Mouse (Mus musculus): ENCODE measurements around the gene Adgrb2. TPM values are rescaled to one million over a fixed set of nuclear protein-coding genes. Genes with fewer than 3 reads are reported as not detected.

The Adgrb2 gene
- total RNA-seq (2014; fragmentation: Nextera tagmentation) (1.2 TPM in 1 of 2 replicates, not detected in the other), total RNA-seq (2017) (not detected in 2 replicates)

DNA sequence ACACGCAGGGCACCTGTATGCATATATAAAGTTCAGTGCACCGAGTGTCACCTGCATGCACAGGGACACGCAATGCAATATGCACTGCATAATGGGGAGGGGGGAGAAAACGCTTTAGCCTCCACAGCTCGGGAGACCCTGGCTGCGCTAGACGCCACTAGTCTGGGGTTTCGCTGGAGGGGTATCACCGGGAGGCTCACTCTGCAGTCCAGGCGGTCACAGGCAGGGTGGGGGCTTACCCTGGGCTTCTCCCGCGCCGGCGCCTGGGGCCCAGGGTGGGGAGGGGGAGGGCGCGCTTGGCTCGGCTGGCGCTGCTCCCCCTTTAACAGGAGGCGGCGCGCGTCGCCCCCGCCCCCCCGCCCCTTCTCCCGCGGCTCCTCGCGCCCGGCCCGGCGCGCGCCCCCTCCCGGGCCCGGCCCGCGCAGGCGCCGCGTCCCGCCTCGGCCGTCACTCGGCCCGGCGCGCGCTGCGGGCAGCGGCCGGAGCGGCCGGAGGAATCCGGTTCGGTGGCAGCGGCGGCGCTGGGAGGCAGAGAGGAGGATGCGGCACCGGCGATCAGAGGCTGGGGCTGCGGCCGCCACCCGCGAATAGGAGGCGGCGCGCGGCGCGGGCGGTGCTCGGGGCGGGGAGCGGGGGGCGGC lies at the start of gene Adgrb2:
TSS of gene Adgrb2 (plus strand) at position 450 of the 641 bp plus-strand sequence.
- ATAC-seq (replicated peaks; ENCODE audit: low FRiP score, low TSS enrichment, poor library complexity, severe bottlenecking), result no peak

GRCm38 (mm10) chr4:129951359-129951821 lies 33.3 kb upstream of the Adgrb2 start:
- ATAC-seq (replicated peaks; ENCODE audit: low FRiP score, low TSS enrichment, poor library complexity, severe bottlenecking), result no peak

DNA sequence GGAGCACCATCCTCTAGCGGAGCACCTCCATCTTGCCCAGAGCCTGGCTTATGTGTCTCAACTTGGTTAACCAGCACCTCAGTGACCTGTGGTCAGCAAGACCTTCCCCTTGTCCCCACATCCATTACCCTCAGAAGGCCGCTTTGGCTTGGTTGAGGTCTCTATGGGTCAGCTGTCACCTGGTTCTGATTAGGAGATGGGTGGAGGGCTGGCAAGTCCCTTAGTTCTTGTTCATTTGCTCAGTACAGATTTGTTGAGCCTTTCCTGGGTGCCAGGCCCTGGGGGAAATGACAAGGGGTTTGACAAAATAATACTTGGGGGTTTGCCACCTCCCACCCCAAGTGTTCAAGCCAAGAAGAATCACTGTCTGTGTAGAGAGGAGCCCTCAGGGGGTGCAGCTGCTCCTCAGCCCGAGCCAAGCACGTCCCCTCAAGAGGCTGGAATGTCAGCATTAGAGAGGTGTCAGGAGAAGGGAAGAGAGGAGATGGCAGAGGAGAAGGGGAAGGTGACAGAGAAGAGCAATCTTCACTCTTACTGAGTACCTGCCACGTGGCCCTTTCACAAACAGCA lies 32.3 kb upstream of the Adgrb2 start:
- no peak for ATAC-seq (replicated peaks; ENCODE audit: low FRiP score, low TSS enrichment, poor library complexity, severe bottlenecking)

DNA sequence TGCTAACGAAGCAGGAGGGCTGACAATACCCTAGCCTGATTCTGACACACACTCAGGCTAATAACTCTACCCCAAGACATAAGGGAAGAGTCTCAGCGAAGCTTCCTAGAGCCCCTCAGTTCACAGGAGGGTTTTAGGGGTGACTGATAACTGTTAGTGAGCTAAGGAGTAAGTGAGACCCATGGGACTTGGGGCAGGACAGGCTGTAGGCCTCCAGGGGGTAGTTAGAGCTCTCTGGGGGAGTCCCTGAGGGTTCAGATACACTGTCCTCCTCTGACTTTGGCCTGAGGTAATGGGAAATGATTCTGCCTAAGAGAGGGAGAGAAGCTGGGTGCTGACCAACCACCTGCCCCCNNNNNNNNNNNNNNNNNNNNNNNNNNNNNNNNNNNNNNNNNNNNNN lies 30.1 kb upstream of the Adgrb2 start:
- no peak for ATAC-seq (replicated peaks; ENCODE audit: low FRiP score, low TSS enrichment, poor library complexity, severe bottlenecking)

- ATAC-seq (replicated peaks; ENCODE audit: low FRiP score, low TSS enrichment, poor library complexity, severe bottlenecking), result peak; percentile 64
Measured at GRCm38 (mm10) chr4:129960180-129960944, 24.3 kb upstream of the Adgrb2 start.

- ATAC-seq (replicated peaks; ENCODE audit: low FRiP score, low TSS enrichment, poor library complexity, severe bottlenecking), result no peak
Measured at GRCm38 (mm10) chr4:129965294-129965693, 19.4 kb upstream of the Adgrb2 start.

DNA sequence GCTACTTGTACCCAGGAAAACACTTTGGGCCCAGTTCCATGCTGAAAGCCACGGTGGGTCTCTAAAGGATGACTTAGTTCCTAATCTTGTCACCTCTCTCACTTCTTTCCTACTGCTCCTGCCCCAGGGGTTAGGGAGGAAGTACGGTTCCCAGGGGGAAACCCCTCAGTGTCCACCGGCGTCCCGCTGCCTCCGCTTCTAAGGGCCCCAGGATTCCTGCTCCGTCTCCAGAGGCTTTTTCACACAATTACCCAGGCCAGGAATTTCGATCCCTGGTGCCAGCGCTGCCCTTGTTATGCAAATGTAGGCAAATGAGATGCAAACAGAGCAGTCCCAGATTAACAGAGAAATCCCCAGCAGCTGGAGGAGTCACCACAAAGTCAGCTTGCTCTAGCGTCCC lies 18.5 kb upstream of the Adgrb2 start:
- ATAC-seq (replicated peaks; ENCODE audit: low FRiP score, low TSS enrichment, poor library complexity, severe bottlenecking), result no peak

DNA sequence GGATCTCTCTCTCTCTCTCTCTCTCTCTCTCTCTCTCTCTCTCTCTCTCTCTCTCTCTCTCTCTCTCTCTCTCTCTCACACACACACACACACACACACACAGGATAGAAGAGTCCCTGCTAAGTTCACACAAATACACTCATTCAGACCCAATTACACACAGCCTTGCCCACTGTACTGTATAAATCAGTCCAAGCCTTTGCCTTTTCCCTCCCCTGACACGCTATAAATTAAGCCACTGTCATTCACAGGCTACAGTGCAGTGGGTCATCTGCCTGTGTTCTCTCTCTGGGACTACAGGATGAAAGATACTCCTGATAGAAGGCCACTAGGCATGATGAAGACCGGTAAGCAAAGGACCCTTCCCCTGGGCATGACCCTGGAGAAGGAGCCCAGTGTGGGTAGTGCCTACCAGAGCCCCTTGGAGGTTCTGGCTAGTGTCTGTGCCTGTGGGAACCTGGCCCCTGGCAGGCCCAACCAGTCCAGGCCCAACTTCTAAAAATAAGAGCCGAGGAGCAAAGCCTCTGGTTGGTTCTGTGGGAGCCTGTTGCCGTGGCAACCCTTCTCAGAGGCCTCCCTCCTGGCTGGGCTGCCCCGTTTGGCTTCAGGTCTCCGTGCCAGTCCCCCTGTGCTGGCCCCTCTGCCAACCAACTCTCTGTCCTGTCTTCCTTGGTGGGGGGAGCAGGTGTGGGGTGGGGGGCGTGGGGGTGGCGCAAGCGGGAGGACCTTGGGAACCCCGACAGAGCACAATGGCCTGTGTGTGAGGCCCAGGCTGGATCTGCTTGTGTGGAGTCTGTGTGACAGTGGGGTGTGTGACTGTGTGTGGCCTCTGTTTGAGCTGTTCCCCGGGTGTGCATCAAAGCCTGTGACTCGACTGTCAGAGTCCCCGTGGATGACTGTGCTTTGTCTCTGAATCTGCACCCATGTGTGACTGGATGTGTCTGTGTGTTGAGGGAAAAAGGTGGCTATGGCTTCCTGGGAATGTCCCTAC lies 17.4 kb upstream of the Adgrb2 start:
- no peak for ATAC-seq (replicated peaks; ENCODE audit: low FRiP score, low TSS enrichment, poor library complexity, severe bottlenecking)

- ATAC-seq (replicated peaks; ENCODE audit: low FRiP score, low TSS enrichment, poor library complexity, severe bottlenecking), result no peak
Measured at GRCm38 (mm10) chr4:129970168-129970567, 14.5 kb upstream of the Adgrb2 start.

GRCm38 (mm10) chr4:129970861-129971260 lies 13.8 kb upstream of the Adgrb2 start:
- ATAC-seq (replicated peaks; ENCODE audit: low FRiP score, low TSS enrichment, poor library complexity, severe bottlenecking), result no peak

DNA sequence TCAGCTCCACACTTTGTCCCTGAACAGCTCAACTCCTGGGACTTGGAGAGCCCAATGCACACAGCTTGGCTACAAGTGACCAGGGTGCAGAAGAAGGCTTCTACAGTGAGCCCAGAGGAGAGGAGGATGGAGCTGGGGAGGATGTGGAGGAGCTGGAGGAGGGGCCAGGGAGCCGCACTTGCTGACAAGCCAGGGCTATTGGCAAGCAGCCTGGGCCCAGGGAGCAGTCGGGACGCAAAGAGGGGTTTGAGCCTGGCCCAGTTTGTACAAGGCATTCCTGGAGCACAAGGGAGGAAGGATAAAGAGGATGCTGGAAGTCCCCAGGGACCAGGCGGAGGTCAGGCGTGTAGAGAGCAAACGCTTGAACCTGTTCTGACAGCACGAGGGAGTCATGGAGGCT lies 12.7 kb upstream of the Adgrb2 start:
- ATAC-seq (replicated peaks; ENCODE audit: low FRiP score, low TSS enrichment, poor library complexity, severe bottlenecking), result no peak

DNA sequence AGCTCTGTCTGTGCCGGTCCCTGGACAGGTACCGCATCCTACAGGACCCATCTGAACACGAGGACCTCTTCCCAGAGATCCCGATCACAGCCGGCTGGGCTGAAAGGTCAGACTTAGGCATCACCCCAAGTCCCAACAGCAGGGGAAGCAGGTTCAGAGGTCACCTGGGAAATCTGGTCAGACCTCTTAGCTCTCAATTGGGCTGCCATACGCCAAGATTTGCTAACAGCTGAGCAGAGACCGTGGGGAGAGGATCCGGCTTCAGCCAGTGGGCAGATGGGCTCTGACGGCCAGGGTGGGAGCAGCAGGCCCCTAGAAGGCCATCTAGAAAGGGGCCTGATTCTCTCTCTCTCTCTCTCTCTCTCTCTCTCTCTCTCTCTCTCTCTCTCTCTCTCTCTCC lies 10.4 kb upstream of the Adgrb2 start:
- ATAC-seq (replicated peaks; ENCODE audit: low FRiP score, low TSS enrichment, poor library complexity, severe bottlenecking), result no peak

DNA sequence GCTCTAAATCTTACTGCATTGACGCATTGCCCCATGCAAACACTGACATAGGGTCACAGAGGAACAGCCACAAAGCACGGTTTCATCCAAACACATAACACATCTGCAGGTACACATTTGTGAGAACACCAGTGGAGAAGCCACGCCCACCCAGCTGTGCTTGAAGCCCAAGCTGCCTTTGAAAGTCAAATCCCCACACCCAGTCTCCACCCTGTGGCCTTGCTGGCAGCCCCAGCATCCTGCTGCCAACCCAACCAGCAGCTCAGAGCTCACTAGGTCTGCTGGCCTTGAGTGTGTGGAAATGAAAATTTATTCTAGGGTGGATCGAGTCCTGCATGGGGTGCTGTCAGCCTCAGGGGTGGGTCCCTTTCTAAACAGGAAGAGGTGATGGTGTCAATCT lies 7.4 kb upstream of the Adgrb2 start:
- no peak for ATAC-seq (replicated peaks; ENCODE audit: low FRiP score, low TSS enrichment, poor library complexity, severe bottlenecking)

GRCm38 (mm10) chr4:129978227-129978626 lies 6.4 kb upstream of the Adgrb2 start:
- ATAC-seq (replicated peaks; ENCODE audit: low FRiP score, low TSS enrichment, poor library complexity, severe bottlenecking), result no peak

DNA sequence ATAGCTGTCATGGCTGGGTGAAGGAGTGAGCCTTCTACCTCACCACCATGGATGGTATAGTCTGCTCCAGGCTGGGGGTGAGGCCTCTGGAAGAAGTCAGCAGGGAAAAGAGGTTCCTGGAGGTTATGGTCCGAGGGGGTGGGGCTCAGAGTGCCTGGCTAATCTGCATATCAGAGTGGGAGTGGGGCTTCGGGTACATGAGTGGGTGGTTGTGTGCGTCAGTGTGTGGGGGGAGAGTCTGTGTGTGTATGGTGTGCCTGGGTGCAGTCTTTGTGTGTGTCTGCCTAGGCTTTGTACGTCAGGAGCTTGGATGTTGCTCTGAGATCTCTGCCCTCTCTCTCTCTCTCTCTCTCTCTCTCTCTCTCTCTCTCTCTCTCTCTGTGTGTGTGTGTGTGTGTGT lies 5.7 kb upstream of the Adgrb2 start:
- ATAC-seq (replicated peaks; ENCODE audit: low FRiP score, low TSS enrichment, poor library complexity, severe bottlenecking), result no peak

DNA sequence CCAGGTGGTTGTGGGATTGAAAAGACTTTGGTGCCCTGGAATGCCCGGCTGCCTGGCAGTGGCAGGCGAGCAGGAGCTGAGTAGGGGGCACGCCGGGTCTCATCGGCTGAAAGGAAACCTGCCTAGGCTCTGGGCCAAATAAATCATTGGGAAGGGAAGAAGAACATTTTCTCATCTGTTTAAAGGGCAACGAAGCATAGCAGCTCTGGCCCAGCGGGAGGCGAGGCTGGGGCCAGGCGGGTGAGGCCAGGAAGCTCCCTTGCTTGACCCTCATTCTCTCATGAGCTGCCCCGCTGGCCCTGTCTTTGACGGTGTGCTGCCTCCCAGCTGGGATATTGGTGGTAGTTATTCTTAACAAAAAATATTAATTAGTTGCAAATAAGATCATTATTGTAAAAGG lies 3.0 kb upstream of the Adgrb2 start:
- ATAC-seq (replicated peaks; ENCODE audit: low FRiP score, low TSS enrichment, poor library complexity, severe bottlenecking), result no peak

GRCm38 (mm10) chr4:129983046-129983445 lies 1.6 kb upstream of the Adgrb2 start:
- no peak for ATAC-seq (replicated peaks; ENCODE audit: low FRiP score, low TSS enrichment, poor library complexity, severe bottlenecking)

DNA sequence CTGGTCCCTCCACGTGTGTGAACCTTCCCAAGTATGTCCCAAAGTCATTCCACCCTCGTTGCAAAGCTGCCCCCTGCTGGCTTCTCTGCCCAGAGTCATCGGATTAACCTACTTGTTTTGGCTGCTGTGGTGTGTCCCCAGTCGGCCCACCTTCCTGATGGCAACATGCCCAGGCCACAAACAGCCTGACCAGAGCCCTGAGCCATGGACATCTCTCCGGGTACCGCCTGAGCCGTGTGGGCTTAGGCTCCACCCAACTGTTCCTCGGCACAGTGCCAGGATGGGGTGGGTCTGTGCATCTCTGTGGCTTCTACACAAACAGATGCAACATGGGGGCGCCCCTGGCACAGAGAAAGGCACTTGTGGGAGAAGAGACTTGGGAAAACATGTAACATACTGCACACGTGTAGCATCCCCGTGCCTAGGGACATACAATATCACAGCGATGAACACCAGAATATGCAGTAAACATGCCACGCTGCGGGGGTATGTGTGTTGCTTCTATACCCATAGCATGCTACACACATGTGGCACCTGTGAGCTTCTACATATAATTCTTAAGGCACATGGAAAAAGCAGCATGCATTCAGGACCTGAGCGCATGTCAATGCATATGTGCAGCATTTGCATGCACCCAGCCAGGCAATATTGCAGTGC lies 778 bp upstream of the Adgrb2 start:
- peak; percentile 32; the same call in 1 of the 2 replicates for ATAC-seq (replicated peaks; ENCODE audit: low FRiP score, low TSS enrichment, poor library complexity, severe bottlenecking)

GRCm38 (mm10) chr4:129985161-129985670 lies 546 bp downstream of the Adgrb2 start:
- ATAC-seq (replicated peaks; ENCODE audit: low FRiP score, low TSS enrichment, poor library complexity, severe bottlenecking), result no peak
